Mouse (Mus musculus) stomach, postnatal 0 days (tissue): ENCODE results near the gene Egfl7. TPM values are rescaled to one million over a fixed set of nuclear protein-coding genes. Genes with fewer than 3 reads are reported as not detected.

Source experiments
- ATAC-seq: fragments of 200-750 bp; cut with Nextera tagmentation; 2 replicates; pipeline ENCODE4 v1.8.0; 2017; ENCODE audit not compliant: low FRiP score, low TSS enrichment
- DNase-seq: peaks from one replicate; pipeline ENCODE4 v3.0.0-alpha.2; 2016; ENCODE audit warnings: low spot score
- H3K27ac ChIP-seq: fragments of 300-500 bp; sonication (generic); replicated peaks from 2 replicates; pipeline ENCODE4 v1.5.1; 2014; ENCODE audit warnings: mild to moderate bottlenecking, control low read depth
- H3K27me3 ChIP-seq: fragments of 300-500 bp; sonication (generic); 2 replicates; pipeline ENCODE4 v1.6.1; 2014; ENCODE audit warnings: low read length; ENCODE audit not compliant: control insufficient read depth, insufficient read depth
- H3K36me3 ChIP-seq: fragments of 300-500 bp; sonication (generic); 2 replicates; pipeline ENCODE4 v1.6.1; 2014; ENCODE audit warnings: low read length, mixed read lengths; ENCODE audit not compliant: control insufficient read depth, insufficient read depth
- H3K4me1 ChIP-seq: fragments of 300-500 bp; sonication (generic); replicated peaks from 2 replicates; pipeline ENCODE4 v1.6.1; 2014; ENCODE audit warnings: antibody characterized with exemption; ENCODE audit not compliant: control insufficient read depth, insufficient read depth
- H3K4me2 ChIP-seq: fragments of 300-500 bp; sonication (generic); replicated peaks from 2 replicates; pipeline ENCODE4 v1.6.1; 2014; ENCODE audit warnings: low read depth, mild to moderate bottlenecking, control low read depth, moderate library complexity
- H3K4me3 ChIP-seq: fragments of 300-500 bp; sonication (generic); 2 replicates; pipeline ENCODE4 v1.5.1; 2014; ENCODE audit warnings: low read depth, low read length, control low read depth
- H3K9ac ChIP-seq: fragments of 300-500 bp; sonication (generic); 2 replicates; pipeline ENCODE4 v1.6.1; 2014; ENCODE audit warnings: mild to moderate bottlenecking, low read length, control low read depth, mixed read lengths
- H3K9me3 ChIP-seq: fragments of 300-500 bp; sonication (generic); 2 replicates; pipeline ENCODE4 v1.6.1; 2016; ENCODE audit warnings: low read length; ENCODE audit not compliant: control insufficient read depth
- CTCF ChIP-seq: IDR thresholded peaks from 2 replicates; pipeline ENCODE4 v1.5.1; 2016; ENCODE audit warnings: antibody characterized with exemption, low read depth, mild to moderate bottlenecking, moderate library complexity
- EP300 ChIP-seq: optimal IDR thresholded peaks from 2 replicates; pipeline ENCODE3; 2016; ENCODE audit warnings: antibody characterized with exemption
- WGBS: fragments of 180-500 bp; shearing (Covaris S2); extraction: QIAGEN DNeasy Blood & Tissue Kit; methylation state at CpG from one replicate; pipeline ENCODE4 v1.1.7; 2014; 5-methylcytosine and 5-hydroxymethylcytosine counted together
- polyA plus RNA-seq: library from polyadenylated mRNA; unstranded; fragments of >200 nt; fragmentation: Nextera tagmentation; extraction: Ambion mirVana; gene quantifications from 2 replicates; pipeline ENCODE4 v1.2.1, GENCODE M21; 2015

Gene Egfl7
- polyA plus RNA-seq, 1 experiment from 2014 or later, result 49.7 TPM

DNA sequence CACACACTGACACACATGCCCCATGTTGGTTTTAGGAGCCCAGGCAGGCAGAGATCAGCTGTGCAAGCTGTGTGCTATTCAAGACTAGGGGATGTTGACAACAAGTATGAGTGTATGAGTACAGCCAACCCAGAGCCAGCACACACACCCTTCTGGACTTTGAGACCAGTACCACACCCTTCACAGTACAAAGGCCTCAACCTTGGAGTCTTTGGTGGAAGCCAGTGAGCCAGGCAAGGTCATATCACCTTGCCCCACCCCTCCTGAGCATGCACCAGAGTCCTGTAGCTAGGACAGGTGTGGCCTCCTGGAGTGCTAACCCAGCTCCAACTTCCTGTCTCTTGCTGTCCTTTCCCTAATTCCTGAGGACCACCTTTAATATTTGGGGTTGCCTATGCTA lies 31.2 kb downstream of the Egfl7 start:
- H3K27me3 ChIP-seq, result no peaks in the 10 kb centered on the region
- no peaks in the 10 kb centered on the region for H3K9me3 ChIP-seq
- H3K9ac ChIP-seq, result no peak overlapping the region
- ATAC-seq (peak; percentile 93), DNase-seq (peak; percentile 86)
- no peak overlapping the region for H3K4me3 ChIP-seq
- peaks cover 4% of the 10 kb centered on the region; the same call in 1 of the 2 replicates for H3K4me1 ChIP-seq
- H3K36me3 ChIP-seq, result no peaks in the 10 kb centered on the region
- no peak overlapping the region for H3K4me2 ChIP-seq
- TF ChIP-seq EP300, result no peak
- TF ChIP-seq CTCF, result no peak
- peak overlapping the region; percentile 75 for H3K27ac ChIP-seq

DNA sequence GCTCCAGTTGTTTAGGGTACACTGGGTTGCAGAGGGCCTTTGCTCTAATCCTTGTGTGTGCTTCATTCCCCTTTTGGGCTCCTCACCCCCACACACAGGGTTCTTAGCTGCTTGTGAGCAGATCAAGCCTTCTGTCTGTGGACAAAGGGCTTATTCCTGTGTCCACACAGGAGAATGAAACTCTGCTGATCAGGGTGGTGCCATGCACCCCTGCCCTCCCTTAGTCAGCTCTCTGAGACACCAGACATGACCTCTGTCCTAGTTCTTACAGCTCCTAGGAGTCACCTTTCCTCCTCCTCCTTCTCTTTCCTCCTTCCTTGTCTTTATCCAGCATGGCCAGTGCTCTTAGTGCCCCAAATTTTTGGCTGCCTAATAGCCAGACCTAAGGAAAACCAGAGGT lies 32.1 kb downstream of the Egfl7 start:
- peak; percentile 54 for DNase-seq
- H3K4me2 ChIP-seq, result no peak overlapping the region
- peak overlapping the region; percentile 75 for H3K27ac ChIP-seq
- no peaks in the 10 kb centered on the region for H3K27me3 ChIP-seq
- H3K9ac ChIP-seq, result no peak overlapping the region
- no peak overlapping the region for H3K4me3 ChIP-seq
- peaks cover 3% of the 10 kb centered on the region; the same call in 1 of the 2 replicates for H3K4me1 ChIP-seq
- H3K9me3 ChIP-seq, result no peaks in the 10 kb centered on the region
- peak; percentile 58 for ATAC-seq
- TF ChIP-seq CTCF (no peak), EP300 (no peak)
- no peaks in the 10 kb centered on the region for H3K36me3 ChIP-seq

GRCm38 (mm10) chr2:26614903-26615302 lies 35.1 kb downstream of the Egfl7 start:
- H3K27me3 ChIP-seq, result no peaks in the 10 kb centered on the region
- no peaks in the 10 kb centered on the region for H3K9me3 ChIP-seq
- H3K4me3 ChIP-seq, result no peak overlapping the region
- H3K4me1 ChIP-seq, result no peaks in the 10 kb centered on the region; the same call in 1 of the 2 replicates
- WGBS, result 81% methylated on average over 5 of the region's 5 CpGs
- H3K36me3 ChIP-seq, result no peaks in the 10 kb centered on the region
- H3K9ac ChIP-seq, result no peak overlapping the region
- H3K4me2 ChIP-seq, result no peak overlapping the region
- ATAC-seq, result no peak
- no peak for DNase-seq
- no peak overlapping the region for H3K27ac ChIP-seq
- TF ChIP-seq EP300, result no peak
- TF ChIP-seq CTCF, result no peak

GRCm38 (mm10) chr2:26615459-26616124 lies 35.8 kb downstream of the Egfl7 start:
- H3K27me3 ChIP-seq, result no peaks in the 10 kb centered on the region
- no peak for TF ChIP-seq EP300
- TF ChIP-seq CTCF, result no peak
- H3K4me3 ChIP-seq, result no peak overlapping the region
- H3K9me3 ChIP-seq, result no peaks in the 10 kb centered on the region
- WGBS, result 82% methylated on average over 4 of the region's 4 CpGs
- no peak overlapping the region for H3K9ac ChIP-seq
- H3K27ac ChIP-seq, result peak overlapping the region; percentile 24; the same call in 1 of the 2 replicates
- H3K4me1 ChIP-seq, result no peaks in the 10 kb centered on the region
- no peak for ATAC-seq
- no peak for DNase-seq
- H3K36me3 ChIP-seq, result no peaks in the 10 kb centered on the region
- no peak overlapping the region for H3K4me2 ChIP-seq

- H3K4me1 ChIP-seq, result no peaks in the 10 kb centered on the region
- H3K27me3 ChIP-seq, result no peaks in the 10 kb centered on the region
- no peak overlapping the region for H3K4me2 ChIP-seq
- no peaks in the 10 kb centered on the region for H3K36me3 ChIP-seq
- no peak overlapping the region for H3K9ac ChIP-seq
- H3K4me3 ChIP-seq, result no peak overlapping the region
- WGBS, result 79% methylated on average over 6 of the region's 6 CpGs
- ATAC-seq (no peak), DNase-seq (no peak)
- TF ChIP-seq EP300 (no peak), CTCF (no peak)
- no peaks in the 10 kb centered on the region for H3K9me3 ChIP-seq
- H3K27ac ChIP-seq, result no peak overlapping the region
These were observed 37.5 kb downstream of the Egfl7 start for GRCm38 (mm10) chr2:26617331-26617730.

- no peak for ATAC-seq
- Histone ChIP-seq H3K27ac (no peak overlapping the region), H3K9me3 (no peaks in the 10 kb centered on the region), H3K4me1 (no peaks in the 10 kb centered on the region), H3K36me3 (no peaks in the 10 kb centered on the region), H3K9ac (no peak overlapping the region), H3K4me2 (no peak overlapping the region), H3K27me3 (no peaks in the 10 kb centered on the region), H3K4me3 (no peak overlapping the region)
- WGBS, result 48% methylated on average over 7 of the region's 7 CpGs
- TF ChIP-seq EP300 (no peak), CTCF (no peak)
- DNase-seq, result no peak
These were observed 38.1 kb downstream of the Egfl7 start for GRCm38 (mm10) chr2:26617928-26618327.
